Mouse (Mus musculus): Measurements from ENCODE around the gene Grin3b. TPM values are rescaled to one million over a fixed set of nuclear protein-coding genes. Genes with fewer than 3 reads are reported as not detected.
A peak's percentile ranks its signal among the peaks of the same experiment; 100 is the strongest.

Grin3b gene
- polyA plus RNA-seq, 1 experiment from 2014 or later: 0.17 TPM

- 0 out of 2 replicates have a peak, but pooled peaks cover 5% of the 10 kb centered on the region for H3K4me1 ChIP-seq (replicated peaks; ENCODE audit: control insufficient read depth, insufficient read depth)
Observed at GRCm38 (mm10) chr10:79926491-79927323, 43.8 kb upstream of the Grin3b start, which contains the start of gene Arid3a. Gene Arid3a, plus strand, starts transcription at chr10:79927043.

DNA sequence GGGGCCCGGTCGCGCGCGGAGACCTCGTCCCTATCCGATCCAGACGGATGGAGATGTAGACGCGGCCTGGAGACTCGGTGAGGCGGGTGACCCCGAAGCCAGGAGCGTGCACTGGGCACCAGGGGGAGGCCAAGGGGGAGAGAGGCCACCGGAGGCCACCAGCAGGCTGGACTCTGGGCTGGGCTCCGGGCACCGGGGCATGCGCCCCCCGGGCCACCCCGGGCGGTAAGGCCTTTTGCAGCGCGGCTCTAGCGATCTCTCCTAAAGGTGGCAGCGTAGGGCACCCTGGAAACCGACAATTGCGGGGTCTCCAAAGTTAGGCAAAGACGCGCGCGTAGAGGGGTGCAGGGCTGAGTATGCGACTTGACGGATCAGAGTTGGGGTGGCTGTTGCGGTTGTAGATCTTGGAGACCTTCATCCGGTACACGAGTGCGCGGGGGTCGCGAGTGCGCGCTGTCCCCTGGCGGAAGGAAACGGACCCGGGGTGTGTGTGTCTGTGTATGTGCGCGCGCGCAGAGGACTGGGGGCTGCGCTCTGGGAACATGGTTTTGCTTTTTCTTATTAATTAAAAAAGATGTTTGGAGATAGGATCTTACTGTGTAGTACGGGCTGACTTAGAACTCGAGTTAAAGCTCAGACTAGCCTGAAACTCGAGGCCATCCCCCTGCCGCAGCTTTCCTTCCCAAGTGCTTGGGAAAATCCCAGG is 43.0 kb upstream of the Grin3b start:
- Histone ChIP-seq H3K9me3 (ENCODE audit: control insufficient read depth, low read length) (no peaks in the 10 kb centered on the region), H3K36me3 (ENCODE audit: control insufficient read depth, insufficient read depth, low read length) (peaks cover 2% of the 10 kb centered on the region; the same call in 1 of the 2 replicates), H3K4me2 (replicated peaks; ENCODE audit: low read depth) (peak overlapping the region; percentile 88), H3K4me3 (ENCODE audit: low read depth, low read length) (peak overlapping the region; percentile 96), H3K9ac (ENCODE audit: low read length) (peak overlapping the region; percentile 87), H3K4me1 (replicated peaks; ENCODE audit: control insufficient read depth, insufficient read depth) (peaks cover 7% of the 10 kb centered on the region; the same call in 1 of the 2 replicates), H3K27ac (replicated peaks) (peak overlapping the region; percentile 88), H3K27me3 (ENCODE audit: control insufficient read depth, insufficient read depth, low read length) (no peaks in the 10 kb centered on the region)
- DNase-seq (ENCODE audit: low spot score): peak; percentile 73
- TF ChIP-seq CTCF (IDR thresholded peaks at IDR 0.05; ENCODE audit: low read depth) (no peak; the same call in none of the 2 replicates), EP300 (optimal IDR thresholded peaks at IDR 0.05) (no peak)
- under 1% methylated on average over 54 of the region's 54 CpGs for WGBS
- peak; percentile 24 for ATAC-seq (ENCODE audit: low FRiP score, low TSS enrichment)

More at GRCm38 (mm10) chr10:79926491-79927323, 43.8 kb upstream of the Grin3b start, which contains the start of gene Arid3a:
- peak within 1 kb of the TSS; percentile 88 for H3K27ac ChIP-seq (replicated peaks)
- peak within 1 kb of the TSS; percentile 87 for H3K9ac ChIP-seq (ENCODE audit: low read length)
- H3K27me3 ChIP-seq (ENCODE audit: control insufficient read depth, insufficient read depth, low read length): no peaks in the 10 kb centered on the region
- peak within 1 kb of the TSS; percentile 96 for H3K4me3 ChIP-seq (ENCODE audit: low read depth, low read length)
- DNase-seq (ENCODE audit: low spot score) (peak; percentile 96), ATAC-seq (ENCODE audit: low FRiP score, low TSS enrichment) (peak; percentile 85)
- H3K36me3 ChIP-seq (ENCODE audit: control insufficient read depth, insufficient read depth, low read length): peaks cover under 1% of the 10 kb centered on the region; the same call in 1 of the 2 replicates
- TF ChIP-seq EP300 (optimal IDR thresholded peaks at IDR 0.05): peak; percentile 85
- TF ChIP-seq CTCF (IDR thresholded peaks at IDR 0.05; ENCODE audit: low read depth): no peak; the same call in 1 of the 2 replicates
- H3K4me2 ChIP-seq (replicated peaks; ENCODE audit: low read depth): peak within 1 kb of the TSS; percentile 88
- no peaks in the 10 kb centered on the region for H3K9me3 ChIP-seq (ENCODE audit: control insufficient read depth, low read length)
- under 1% methylated on average over 62 of the region's 63 CpGs for WGBS

DNA sequence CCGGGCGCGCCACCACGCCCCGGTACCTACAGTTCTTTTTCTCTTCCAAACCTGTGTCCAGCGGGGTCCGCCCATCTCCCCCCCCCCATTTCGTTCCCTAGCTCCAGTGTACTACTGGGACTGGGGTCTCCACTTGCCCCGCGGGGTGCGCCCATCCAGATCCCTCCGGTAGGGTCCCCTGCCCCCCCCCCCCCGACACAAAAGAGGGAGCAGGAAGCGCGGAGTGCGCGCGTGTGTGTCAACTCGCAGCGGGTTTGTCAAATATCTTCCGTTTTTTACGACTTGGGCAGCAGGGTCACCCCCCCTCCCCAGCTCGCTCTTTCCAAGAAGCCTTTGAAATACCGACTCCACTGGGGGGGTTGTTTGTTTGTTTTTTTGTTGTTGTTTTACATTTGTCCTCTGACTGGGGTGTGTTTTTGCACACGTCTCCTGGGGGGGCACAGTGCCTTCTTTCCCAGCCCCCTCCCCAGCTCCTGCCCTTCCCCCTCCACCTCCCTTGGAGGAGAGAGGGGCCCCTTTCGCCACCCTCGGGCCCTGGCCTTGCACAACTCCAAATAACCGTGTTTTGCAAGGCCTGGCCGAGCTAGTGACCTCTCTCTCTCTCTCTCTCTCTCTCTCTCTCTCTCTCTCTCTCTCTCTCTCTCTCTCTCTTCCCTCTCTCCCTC is 42.4 kb upstream of the Grin3b start:
- no peak for ATAC-seq (ENCODE audit: low FRiP score, low TSS enrichment)
- peak overlapping the region; percentile 96 for H3K4me3 ChIP-seq (ENCODE audit: low read depth, low read length)
- no peaks in the 10 kb centered on the region for H3K27me3 ChIP-seq (ENCODE audit: control insufficient read depth, insufficient read depth, low read length)
- H3K36me3 ChIP-seq (ENCODE audit: control insufficient read depth, insufficient read depth, low read length): peaks cover 2% of the 10 kb centered on the region; the same call in 1 of the 2 replicates
- H3K4me2 ChIP-seq (replicated peaks; ENCODE audit: low read depth): peak overlapping the region; percentile 88
- peak; percentile 53 for DNase-seq (ENCODE audit: low spot score)
- peaks cover 11% of the 10 kb centered on the region for H3K4me1 ChIP-seq (replicated peaks; ENCODE audit: control insufficient read depth, insufficient read depth)
- no peak for TF ChIP-seq CTCF (IDR thresholded peaks at IDR 0.05; ENCODE audit: low read depth)
- TF ChIP-seq EP300 (optimal IDR thresholded peaks at IDR 0.05): no peak
- 1% methylated on average over 26 of the region's 29 CpGs for WGBS
- peak overlapping the region; percentile 88 for H3K27ac ChIP-seq (replicated peaks)
- H3K9ac ChIP-seq (ENCODE audit: low read length): peak overlapping the region; percentile 87
- no peaks in the 10 kb centered on the region for H3K9me3 ChIP-seq (ENCODE audit: control insufficient read depth, low read length)

DNA sequence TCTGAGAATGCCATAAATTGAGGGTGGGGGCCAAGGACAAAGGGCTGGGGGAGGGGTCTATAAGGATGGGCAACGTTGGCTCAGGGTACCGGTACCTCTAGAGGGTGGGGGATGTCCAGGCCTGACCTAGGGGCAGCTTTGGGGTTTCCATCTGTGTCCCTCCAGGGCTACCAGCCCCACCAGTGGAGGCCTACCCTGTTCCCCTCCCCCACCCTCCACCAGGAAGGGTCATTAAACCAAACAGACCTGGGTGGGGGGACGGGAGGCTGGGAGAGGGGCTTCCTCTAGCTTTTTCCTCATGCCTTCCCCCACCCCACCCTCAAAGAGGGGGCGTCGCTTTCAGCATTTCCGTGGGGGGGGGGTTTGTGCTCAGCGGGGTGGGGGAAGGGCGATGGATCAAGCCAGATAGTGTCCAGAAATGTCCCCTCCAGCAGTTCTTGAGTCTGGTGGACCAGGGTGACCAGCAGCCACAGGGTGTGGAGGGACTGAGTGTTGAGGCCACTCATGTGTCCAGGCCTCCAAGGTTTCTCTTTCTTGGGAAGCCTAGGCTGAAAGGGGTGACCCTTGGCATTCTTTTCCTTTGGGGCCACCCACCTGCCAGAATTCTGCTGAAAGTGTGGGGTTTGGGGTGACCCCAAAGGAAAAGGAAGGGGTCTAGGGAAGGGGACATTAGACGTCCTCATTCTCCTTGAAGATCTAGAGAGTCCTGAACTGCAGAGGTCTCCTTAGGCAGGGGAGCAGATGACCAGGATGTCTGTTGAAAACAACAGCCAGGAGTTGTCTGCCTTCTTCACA is 41.4 kb upstream of the Grin3b start:
- DNase-seq (ENCODE audit: low spot score): no peak
- H3K27me3 ChIP-seq (ENCODE audit: control insufficient read depth, insufficient read depth, low read length): no peaks in the 10 kb centered on the region
- TF ChIP-seq EP300 (optimal IDR thresholded peaks at IDR 0.05) (no peak), CTCF (IDR thresholded peaks at IDR 0.05; ENCODE audit: low read depth) (no peak)
- 0 out of 2 replicates have a peak overlapping the region, but pooled peaks have one; percentile 40 for H3K27ac ChIP-seq (replicated peaks)
- H3K4me1 ChIP-seq (replicated peaks; ENCODE audit: control insufficient read depth, insufficient read depth): peaks cover 19% of the 10 kb centered on the region
- no peaks in the 10 kb centered on the region for H3K9me3 ChIP-seq (ENCODE audit: control insufficient read depth, low read length)
- H3K9ac ChIP-seq (ENCODE audit: low read length): no peak overlapping the region
- peak overlapping the region; percentile 96; the same call in 1 of the 2 replicates for H3K4me3 ChIP-seq (ENCODE audit: low read depth, low read length)
- H3K4me2 ChIP-seq (replicated peaks; ENCODE audit: low read depth): peak overlapping the region; percentile 88
- 29% methylated on average over 9 of the region's 9 CpGs for WGBS
- H3K36me3 ChIP-seq (ENCODE audit: control insufficient read depth, insufficient read depth, low read length): peaks cover 2% of the 10 kb centered on the region; the same call in 1 of the 2 replicates
- ATAC-seq (ENCODE audit: low FRiP score, low TSS enrichment): no peak
